Mouse (Mus musculus) hindbrain, embryonic 15.5 days (tissue): ENCODE measurements around the gene Hdac9. TPM values are rescaled to one million over a fixed set of nuclear protein-coding genes. Genes with fewer than 3 reads are reported as not detected.

ENCODE experiments used
- ATAC-seq: fragments of 200-750 bp; cut with Nextera tagmentation; 2 replicates; pipeline ENCODE4 v1.8.0; 2017; ENCODE audit warnings: low read depth, moderate number of reproducible peaks, moderate TSS enrichment; ENCODE audit not compliant: low FRiP score
- H3K27ac ChIP-seq: fragments of 300-500 bp; sonication (generic); replicated peaks from 2 replicates; pipeline ENCODE4 v1.5.1; 2015; ENCODE audit warnings: mild to moderate bottlenecking, inconsistent platforms
- H3K27me3 ChIP-seq: fragments of 300-500 bp; sonication (generic); 2 replicates; pipeline ENCODE4 v1.6.1; 2015; ENCODE audit warnings: control low read depth, inconsistent platforms
- H3K36me3 ChIP-seq: fragments of 300-500 bp; sonication (generic); 2 replicates; pipeline ENCODE4 v1.6.1; 2015; ENCODE audit warnings: control low read depth, inconsistent platforms
- H3K4me1 ChIP-seq: fragments of 300-500 bp; sonication (generic); replicated peaks from 2 replicates; pipeline ENCODE4 v1.6.1; 2015; ENCODE audit warnings: control low read depth, inconsistent platforms
- H3K4me2 ChIP-seq: fragments of 300-500 bp; sonication (generic); 2 replicates; pipeline ENCODE4 v1.6.1; 2015; ENCODE audit warnings: moderate library complexity, mild to moderate bottlenecking, inconsistent platforms
- H3K4me3 ChIP-seq: fragments of 300-500 bp; sonication (generic); 2 replicates; pipeline ENCODE4 v1.5.1; 2015; ENCODE audit warnings: mild to moderate bottlenecking, inconsistent platforms
- H3K9ac ChIP-seq: fragments of 300-500 bp; sonication (generic); 2 replicates; pipeline ENCODE4 v1.6.1; 2015; ENCODE audit warnings: inconsistent platforms
- H3K9me3 ChIP-seq: fragments of 300-500 bp; sonication (generic); 2 replicates; pipeline ENCODE4 v1.6.1; 2016; ENCODE audit warnings: control low read depth, inconsistent platforms
- WGBS: fragments of 180-500 bp; shearing (Covaris S2); methylation state at CpG from one replicate; pipeline ENCODE4 v1.1.7; 2015; 5-methylcytosine and 5-hydroxymethylcytosine counted together
- polyA plus RNA-seq: library from polyadenylated mRNA; unstranded; fragments of >200 nt; fragmentation: Nextera tagmentation; extraction: Ambion mirVana; gene quantifications from 2 replicates; pipeline ENCODE4 v1.2.1, GENCODE M21; 2015

The Hdac9 gene
- polyA plus RNA-seq, 1 experiment from 2014 or later, result 12.3 TPM

DNA sequence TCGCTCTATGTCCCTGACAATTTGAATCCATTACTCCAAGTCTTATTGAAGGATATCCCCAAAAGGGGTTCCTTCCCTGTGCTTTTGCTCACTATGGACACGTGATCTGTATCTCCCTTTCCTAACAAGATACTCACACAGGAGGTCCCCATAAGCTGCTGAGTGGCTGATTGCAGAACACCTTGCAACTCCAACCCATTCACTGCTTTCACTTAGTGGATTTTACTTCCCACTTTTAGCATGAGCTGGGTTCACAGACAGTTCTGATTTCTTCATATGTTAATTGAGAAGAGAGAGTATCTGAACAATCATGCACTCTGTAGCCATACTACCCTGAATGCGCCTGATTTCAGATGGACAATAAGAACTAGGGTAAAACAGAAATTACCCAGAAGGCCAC is 740.1 kb downstream of the Hdac9 start:
- Histone ChIP-seq H3K4me2 (no peak overlapping the region), H3K9me3 (no peaks in the 10 kb centered on the region), H3K9ac (no peak overlapping the region), H3K4me1 (no peaks in the 10 kb centered on the region), H3K4me3 (no peak overlapping the region), H3K27me3 (no peaks in the 10 kb centered on the region), H3K27ac (no peak overlapping the region), H3K36me3 (no peaks in the 10 kb centered on the region)
- ATAC-seq, result no peak
- 94% methylated on average over 3 of the region's 3 CpGs for WGBS

DNA sequence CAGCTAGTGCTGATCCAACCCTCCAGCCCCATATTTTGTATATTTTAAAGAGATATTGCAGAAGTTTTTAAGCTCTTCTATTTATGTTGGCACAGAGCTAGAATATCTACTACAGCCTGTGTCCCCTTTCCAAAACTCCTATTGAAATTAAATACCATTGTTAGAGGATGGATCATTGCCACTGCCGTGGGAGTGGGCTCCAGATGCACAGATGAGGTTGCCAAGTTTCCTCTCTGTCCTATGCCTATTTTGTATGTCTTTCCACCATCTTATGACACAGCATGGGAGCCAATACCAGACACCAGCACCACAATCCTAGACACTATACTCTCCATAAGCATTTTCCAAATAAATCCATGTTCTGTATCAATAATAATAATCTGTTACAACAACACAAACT is 743.9 kb downstream of the Hdac9 start:
- Histone ChIP-seq H3K27ac (no peak overlapping the region), H3K27me3 (no peaks in the 10 kb centered on the region), H3K9ac (no peak overlapping the region), H3K36me3 (no peaks in the 10 kb centered on the region), H3K4me2 (no peak overlapping the region), H3K4me3 (no peak overlapping the region), H3K4me1 (no peaks in the 10 kb centered on the region), H3K9me3 (no peaks in the 10 kb centered on the region)
- ATAC-seq, result no peak
- 45% methylated on average over 1 of the region's 1 CpGs for WGBS

DNA sequence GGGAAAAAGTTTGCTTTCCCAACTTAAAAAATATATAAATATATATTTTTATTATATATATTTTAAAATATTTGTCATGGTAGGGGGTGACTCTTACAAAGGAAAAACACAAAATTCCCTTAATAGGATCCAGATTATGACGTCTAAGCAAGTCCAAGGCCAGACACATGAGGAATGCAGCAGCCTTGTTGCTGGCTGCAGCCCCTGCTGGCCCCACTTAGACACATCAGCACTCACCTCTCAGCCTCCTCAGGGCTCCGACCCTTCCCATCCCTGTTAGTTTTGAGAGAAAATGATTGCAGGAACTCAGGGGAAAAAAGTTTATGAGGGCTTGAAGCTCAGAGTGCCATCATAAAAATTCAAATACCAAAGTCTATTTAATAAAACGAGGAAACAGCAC is 746.3 kb downstream of the Hdac9 start:
- no peaks in the 10 kb centered on the region for H3K27me3 ChIP-seq
- H3K27ac ChIP-seq, result no peak overlapping the region
- H3K9me3 ChIP-seq, result no peaks in the 10 kb centered on the region
- WGBS, result 72% methylated on average over 3 of the region's 3 CpGs
- no peak overlapping the region for H3K9ac ChIP-seq
- H3K4me3 ChIP-seq, result no peak overlapping the region
- H3K4me2 ChIP-seq, result no peak overlapping the region
- H3K36me3 ChIP-seq, result no peaks in the 10 kb centered on the region
- no peak for ATAC-seq
- H3K4me1 ChIP-seq, result no peaks in the 10 kb centered on the region

DNA sequence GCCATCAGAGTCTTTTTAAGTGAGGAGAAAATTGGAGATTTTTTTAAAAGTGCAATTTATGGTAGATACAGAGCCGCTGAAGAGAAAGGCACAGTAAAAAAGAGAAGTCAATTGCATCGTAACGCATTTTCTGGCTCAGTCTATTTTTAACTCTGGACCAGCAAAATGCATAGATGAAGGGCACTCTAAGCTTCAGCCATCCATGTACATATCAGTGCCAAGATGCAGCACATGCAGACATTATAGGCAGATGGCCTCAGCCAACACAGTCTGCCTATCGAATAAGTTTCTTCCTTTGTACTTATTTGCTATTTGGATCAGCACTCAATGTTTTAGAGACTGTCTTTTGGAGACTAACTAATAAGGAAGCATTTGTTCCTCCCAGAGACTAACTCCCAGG is 751.2 kb downstream of the Hdac9 start:
- Histone ChIP-seq H3K9ac (no peak overlapping the region), H3K27ac (no peak overlapping the region), H3K36me3 (no peaks in the 10 kb centered on the region), H3K27me3 (no peaks in the 10 kb centered on the region), H3K4me2 (no peak overlapping the region), H3K4me1 (no peaks in the 10 kb centered on the region), H3K4me3 (no peak overlapping the region), H3K9me3 (no peaks in the 10 kb centered on the region)
- no peak for ATAC-seq
- WGBS, result 84% methylated on average over 4 of the region's 4 CpGs

DNA sequence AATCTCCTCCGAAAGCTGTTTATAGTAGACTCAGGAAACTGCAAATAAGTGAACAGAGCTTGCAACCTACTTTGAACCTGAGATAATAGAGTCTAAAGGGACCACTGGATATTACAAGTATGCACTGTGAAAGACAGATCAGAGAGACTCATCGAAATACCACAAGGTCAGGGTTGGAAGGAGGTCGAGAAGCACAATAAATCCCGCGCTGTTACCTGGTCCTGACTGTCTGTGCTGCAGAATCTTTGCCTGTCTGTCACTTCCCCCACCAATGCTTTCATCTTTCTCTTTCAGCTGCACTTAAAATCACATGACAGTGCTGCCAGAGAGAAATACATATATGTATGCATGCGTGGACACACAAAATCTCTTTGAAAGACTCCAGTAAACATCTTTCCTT is 760.6 kb downstream of the Hdac9 start:
- ATAC-seq, result no peak

DNA sequence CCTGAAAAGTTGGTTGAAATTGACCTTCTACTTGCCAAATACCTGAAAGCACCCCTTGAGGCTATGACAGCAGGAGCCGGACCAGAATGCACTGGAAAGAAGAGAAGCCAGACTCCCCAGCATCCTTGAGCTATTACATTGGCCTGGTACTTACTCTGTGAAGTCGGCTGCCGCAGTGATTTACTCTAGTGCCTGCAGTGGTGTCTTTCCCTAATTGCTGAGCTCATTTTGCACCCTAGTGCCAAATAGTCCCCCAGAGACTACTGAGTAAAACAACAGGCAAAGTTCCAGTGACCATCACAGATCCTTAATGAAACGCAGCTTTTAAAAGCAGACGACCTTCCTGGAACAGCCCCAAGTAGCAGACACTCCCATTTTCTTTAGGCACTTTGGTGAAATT is 761.2 kb downstream of the Hdac9 start:
- ATAC-seq, result no peak
- WGBS, result 44% methylated on average over 5 of the region's 5 CpGs
- H3K9ac ChIP-seq, result no peak overlapping the region
- no peak overlapping the region for H3K27ac ChIP-seq
- no peak overlapping the region for H3K4me2 ChIP-seq
- H3K36me3 ChIP-seq, result no peaks in the 10 kb centered on the region
- no peaks in the 10 kb centered on the region for H3K27me3 ChIP-seq
- H3K4me1 ChIP-seq, result no peaks in the 10 kb centered on the region
- no peak overlapping the region for H3K4me3 ChIP-seq
- H3K9me3 ChIP-seq, result no peaks in the 10 kb centered on the region

More for the DNA sequence above, 760.6 kb downstream of the Hdac9 start:
- H3K4me1 ChIP-seq, result no peaks in the 10 kb centered on the region
- 88% methylated on average over 6 of the region's 6 CpGs for WGBS
- H3K27me3 ChIP-seq, result no peaks in the 10 kb centered on the region
- no peaks in the 10 kb centered on the region for H3K36me3 ChIP-seq
- H3K4me2 ChIP-seq, result no peak overlapping the region
- no peak overlapping the region for H3K27ac ChIP-seq
- no peak overlapping the region for H3K4me3 ChIP-seq
- H3K9me3 ChIP-seq, result no peaks in the 10 kb centered on the region
- H3K9ac ChIP-seq, result no peak overlapping the region

DNA sequence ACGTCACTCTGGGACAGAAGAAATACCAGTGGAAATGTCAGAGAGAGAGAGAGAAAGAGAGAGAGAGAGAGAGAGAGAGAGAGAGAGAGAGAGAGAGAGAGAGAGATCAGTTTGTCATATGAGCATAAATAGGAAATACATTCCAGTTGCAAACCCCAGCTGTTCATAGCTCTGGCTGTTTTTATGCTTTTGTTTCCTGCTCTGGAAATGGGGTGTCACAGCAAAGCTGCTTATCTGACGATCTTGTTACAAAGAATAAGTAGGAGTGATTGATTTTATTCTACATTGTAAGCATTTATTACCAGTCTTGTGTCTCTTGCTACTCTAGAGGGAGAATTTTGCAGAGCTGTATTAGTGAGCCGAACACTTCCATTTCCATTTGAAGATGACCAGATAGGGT is 762.1 kb downstream of the Hdac9 start:
- Histone ChIP-seq H3K27ac (no peak overlapping the region), H3K36me3 (no peaks in the 10 kb centered on the region), H3K27me3 (no peaks in the 10 kb centered on the region), H3K9ac (no peak overlapping the region), H3K4me1 (no peaks in the 10 kb centered on the region), H3K4me3 (no peak overlapping the region), H3K9me3 (no peaks in the 10 kb centered on the region), H3K4me2 (no peak overlapping the region)
- WGBS, result 76% methylated on average over 3 of the region's 3 CpGs
- no peak for ATAC-seq

DNA sequence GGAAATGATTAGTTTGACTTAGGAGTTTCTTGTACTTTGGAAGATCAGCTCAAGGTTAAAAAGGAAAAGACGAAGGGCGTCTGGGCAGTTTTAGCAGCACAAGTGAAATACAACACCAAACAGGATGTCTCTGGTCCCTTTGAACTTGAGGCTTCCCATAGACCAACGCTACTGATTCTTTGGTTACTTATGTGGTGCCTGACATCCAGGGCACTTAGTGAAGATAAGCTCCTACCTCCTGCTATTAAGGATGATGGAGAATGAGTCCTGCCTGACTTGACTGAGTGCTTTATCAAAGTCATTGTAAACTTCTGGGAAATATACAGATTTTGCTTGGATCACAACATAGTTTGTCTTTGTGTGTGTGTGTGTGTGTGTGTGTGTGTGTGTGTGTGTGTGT is 765.6 kb downstream of the Hdac9 start:
- WGBS, result 84% methylated on average over 3 of the region's 3 CpGs
- no peak overlapping the region for H3K4me3 ChIP-seq
- no peaks in the 10 kb centered on the region for H3K4me1 ChIP-seq
- no peak overlapping the region for H3K4me2 ChIP-seq
- no peak overlapping the region for H3K9ac ChIP-seq
- H3K36me3 ChIP-seq, result no peaks in the 10 kb centered on the region
- no peak overlapping the region for H3K27ac ChIP-seq
- no peak for ATAC-seq
- no peaks in the 10 kb centered on the region for H3K9me3 ChIP-seq
- no peaks in the 10 kb centered on the region for H3K27me3 ChIP-seq

DNA sequence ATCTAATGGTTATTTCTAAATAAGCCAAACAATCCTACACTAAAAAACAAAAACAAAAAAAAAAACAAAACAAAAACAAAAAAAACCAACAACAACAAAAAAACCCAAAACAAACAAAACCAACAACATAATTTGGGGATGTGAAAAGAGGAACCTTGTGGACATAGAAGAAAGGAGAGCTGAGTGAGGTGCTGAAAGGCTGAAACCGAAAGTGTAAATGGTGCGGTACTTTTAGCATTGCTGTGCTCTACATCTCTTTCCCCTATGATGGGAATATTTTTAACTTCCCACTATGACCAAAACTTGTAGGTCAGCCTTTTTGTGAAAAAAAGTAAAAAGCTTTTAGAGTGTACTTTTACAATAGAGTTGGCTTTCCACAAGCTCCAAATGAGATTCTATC is 774.2 kb downstream of the Hdac9 start:
- ATAC-seq, result no peak
- WGBS, result 93% methylated on average over 2 of the region's 2 CpGs

DNA sequence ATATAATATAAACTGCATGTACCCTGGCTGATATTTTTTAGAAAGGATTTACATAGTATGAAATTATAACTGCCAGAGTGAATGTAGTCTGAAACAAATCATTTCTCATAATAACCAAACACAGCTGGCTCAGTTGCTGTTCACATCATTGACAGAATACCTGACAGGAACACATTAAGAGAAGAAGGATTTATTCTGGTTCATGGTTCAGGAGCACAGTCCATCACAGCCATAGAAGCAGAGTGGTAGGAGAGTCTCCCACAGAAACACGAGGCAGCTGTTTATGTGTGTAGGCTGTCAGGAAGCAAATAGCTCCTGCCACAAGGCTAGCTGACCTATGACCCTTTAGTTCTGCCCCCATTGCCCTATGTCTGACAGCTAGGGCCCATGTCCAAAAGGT is 803.6 kb downstream of the Hdac9 start:
- ATAC-seq, result no peak
- no peaks in the 10 kb centered on the region for H3K27me3 ChIP-seq
- 25% methylated on average over 1 of the region's 1 CpGs for WGBS
- H3K27ac ChIP-seq, result no peak overlapping the region
- H3K4me2 ChIP-seq, result no peak overlapping the region
- no peaks in the 10 kb centered on the region for H3K36me3 ChIP-seq
- H3K9ac ChIP-seq, result no peak overlapping the region
- no peaks in the 10 kb centered on the region for H3K4me1 ChIP-seq
- H3K4me3 ChIP-seq, result no peak overlapping the region
- no peaks in the 10 kb centered on the region for H3K9me3 ChIP-seq

More for the DNA sequence above, 774.2 kb downstream of the Hdac9 start:
- H3K9ac ChIP-seq, result no peak overlapping the region
- H3K9me3 ChIP-seq, result no peaks in the 10 kb centered on the region
- no peaks in the 10 kb centered on the region for H3K4me1 ChIP-seq
- H3K4me3 ChIP-seq, result no peak overlapping the region
- H3K27me3 ChIP-seq, result no peaks in the 10 kb centered on the region
- H3K4me2 ChIP-seq, result no peak overlapping the region
- no peaks in the 10 kb centered on the region for H3K36me3 ChIP-seq
- no peak overlapping the region for H3K27ac ChIP-seq

DNA sequence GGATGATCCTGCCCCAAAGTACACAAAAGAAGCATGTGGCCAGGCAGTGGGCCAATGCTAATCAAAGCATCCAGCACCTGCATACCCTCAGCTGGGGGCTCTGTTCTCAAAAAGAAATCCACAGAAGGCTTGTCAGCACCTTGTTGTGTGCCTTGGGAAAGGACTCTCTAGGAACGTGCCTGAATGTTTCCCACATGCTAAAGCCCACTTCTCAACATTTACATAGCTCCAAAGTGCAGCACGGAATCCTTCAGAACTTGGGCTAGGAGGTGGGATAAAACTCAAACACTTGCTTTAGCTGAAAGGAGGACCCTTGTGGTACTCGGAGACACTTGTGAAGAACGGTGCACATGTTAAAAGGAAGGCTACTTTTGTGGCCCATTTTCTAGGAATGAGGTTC is 823.9 kb downstream of the Hdac9 start:
- no peak overlapping the region for H3K4me3 ChIP-seq
- 77% methylated on average over 4 of the region's 4 CpGs for WGBS
- H3K9me3 ChIP-seq, result no peaks in the 10 kb centered on the region
- no peaks in the 10 kb centered on the region for H3K4me1 ChIP-seq
- H3K27me3 ChIP-seq, result no peaks in the 10 kb centered on the region
- no peak overlapping the region for H3K9ac ChIP-seq
- H3K36me3 ChIP-seq, result no peaks in the 10 kb centered on the region
- ATAC-seq, result no peak
- no peak overlapping the region for H3K27ac ChIP-seq
- H3K4me2 ChIP-seq, result no peak overlapping the region

DNA sequence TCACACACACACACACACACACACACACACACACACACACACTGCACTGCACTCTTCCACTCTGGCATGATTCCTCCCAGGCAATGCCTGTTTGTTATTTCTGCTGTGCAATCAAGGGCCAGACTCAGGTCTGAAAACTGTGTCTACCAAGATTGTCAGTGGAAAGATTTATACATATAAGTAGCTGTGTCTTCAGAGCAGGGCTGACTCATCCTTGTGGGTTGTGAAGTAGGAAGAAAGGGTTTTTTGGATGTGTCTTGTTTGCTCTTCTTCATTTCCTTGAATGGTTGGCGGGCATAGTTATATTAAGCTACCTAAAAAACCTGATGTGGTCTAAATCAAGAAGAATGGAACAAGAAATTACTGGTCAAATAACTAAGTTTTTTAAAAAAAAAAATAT is 825.0 kb downstream of the Hdac9 start:
- ATAC-seq, result no peak

DNA sequence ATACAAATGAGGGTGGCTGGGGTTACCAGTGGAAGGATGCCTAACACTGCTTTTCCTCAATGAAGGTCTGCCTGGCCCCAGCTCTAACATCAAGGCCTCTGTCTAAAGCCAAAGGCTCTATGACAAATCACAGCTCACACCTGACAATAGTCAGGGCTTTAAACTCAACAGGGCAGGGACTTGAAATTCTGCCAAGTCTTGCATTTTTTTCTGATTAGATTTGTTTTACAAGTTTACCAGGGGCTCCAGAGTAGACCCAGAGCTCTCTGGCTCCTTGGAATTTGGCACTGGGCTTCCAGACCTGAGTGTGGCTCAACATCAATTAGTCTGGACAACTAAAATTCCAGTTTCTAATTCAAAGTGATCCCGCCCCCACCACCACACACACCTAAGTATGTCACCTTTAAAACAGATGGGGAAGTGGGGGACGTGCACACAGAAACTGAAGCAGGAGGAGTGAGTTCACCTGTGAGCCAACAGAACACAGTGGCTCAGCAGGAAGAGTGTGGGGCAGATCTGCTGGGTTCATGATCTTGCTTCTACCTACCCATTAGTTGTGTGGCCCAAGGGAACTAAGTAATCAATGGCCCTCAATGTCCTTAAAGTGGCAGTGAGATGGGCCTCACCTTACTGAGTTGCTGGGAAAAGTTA is 829.5 kb downstream of the Hdac9 start:
- Histone ChIP-seq H3K27ac (no peak overlapping the region), H3K4me1 (no peaks in the 10 kb centered on the region), H3K36me3 (no peaks in the 10 kb centered on the region), H3K27me3 (no peaks in the 10 kb centered on the region), H3K4me2 (no peak overlapping the region), H3K9ac (no peak overlapping the region), H3K4me3 (no peak overlapping the region), H3K9me3 (no peaks in the 10 kb centered on the region)
- no peak for ATAC-seq
- WGBS, result 93% methylated on average over 2 of the region's 2 CpGs

More for the DNA sequence above, 825.0 kb downstream of the Hdac9 start:
- WGBS, result 92% methylated on average over 1 of the region's 1 CpGs
- Histone ChIP-seq H3K9ac (no peak overlapping the region), H3K4me3 (no peak overlapping the region), H3K27me3 (no peaks in the 10 kb centered on the region), H3K4me1 (no peaks in the 10 kb centered on the region), H3K9me3 (no peaks in the 10 kb centered on the region), H3K27ac (no peak overlapping the region), H3K36me3 (no peaks in the 10 kb centered on the region), H3K4me2 (no peak overlapping the region)
